Mouse (Mus musculus): ENCODE measurements around the gene Zfp423. TPM values are rescaled to one million over a fixed set of nuclear protein-coding genes. Genes with fewer than 3 reads are reported as not detected.

Zfp423 gene
- polyA plus RNA-seq, 1 experiment, result 38.1 TPM

DNA sequence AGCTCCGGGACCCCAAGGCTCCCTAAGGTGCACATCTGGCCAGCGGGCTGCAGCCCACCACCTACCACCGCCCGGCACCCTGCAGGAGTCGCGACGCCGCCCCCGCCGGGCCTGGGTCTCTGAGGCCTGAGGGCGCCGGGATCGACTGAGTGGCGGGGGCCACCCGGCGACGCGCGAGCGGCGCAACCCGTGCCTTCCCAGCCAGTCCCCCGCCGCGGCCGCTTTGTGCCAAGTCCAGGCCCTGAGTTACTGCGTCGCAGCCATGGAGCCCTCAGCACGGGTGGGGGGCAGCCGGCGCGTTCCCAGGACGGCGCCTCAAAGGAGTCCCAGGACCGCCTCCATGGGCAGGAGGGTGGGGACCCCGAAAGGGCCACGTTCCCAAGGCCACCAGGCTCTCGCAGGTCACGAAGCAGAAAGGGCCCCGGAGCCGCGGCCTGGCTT lies 15.7 kb downstream of the Zfp423 start:
- Histone ChIP-seq H3K27ac (ENCODE audit: insufficient read depth, low read length) (no peak overlapping the region), H3K4me1 (ENCODE audit: control insufficient read depth, insufficient read depth, low read length) (peaks cover 30% of the 10 kb centered on the region), H3K4me3 (replicated peaks; ENCODE audit: insufficient read depth, low read depth, low read length) (peak overlapping the region; percentile 39), H3K27me3 (ENCODE audit: control insufficient read depth, insufficient read depth, low read length) (no peaks in the 10 kb centered on the region)
- WGBS, result 9% methylated on average over 42 of the region's 42 CpGs
- DNase-seq, result peak; percentile 45 to 59
- TF ChIP-seq POLR2A (IDR thresholded peaks at IDR 0.05; ENCODE audit: borderline replicate concordance, insufficient read depth, low read length) (no peak), CTCF (IDR thresholded peaks at IDR 0.05; ENCODE audit: borderline replicate concordance, insufficient read depth, low read depth, low read length) (no peak)

DNA sequence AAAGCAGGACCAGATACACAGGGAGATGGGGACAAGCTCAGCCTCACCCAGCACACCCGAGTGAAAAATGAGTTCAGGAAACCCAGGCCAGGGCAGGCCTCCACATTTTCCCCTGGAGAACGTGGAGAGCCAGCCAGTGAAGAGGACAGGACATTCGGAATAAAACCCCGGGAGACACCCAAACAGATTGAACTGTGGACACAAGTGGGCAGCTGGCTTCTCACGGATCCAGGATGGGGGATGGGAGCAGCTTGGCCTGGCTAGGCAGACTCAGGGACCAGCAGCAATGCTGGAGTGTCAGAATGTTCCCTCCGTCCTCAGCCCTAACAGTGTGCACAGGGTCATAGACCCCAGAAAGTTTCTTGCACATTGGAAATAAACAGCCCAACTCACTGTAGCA lies 18.7 kb downstream of the Zfp423 start:
- Histone ChIP-seq H3K27me3 (ENCODE audit: control insufficient read depth, insufficient read depth, low read length) (no peaks in the 10 kb centered on the region), H3K4me1 (ENCODE audit: control insufficient read depth, insufficient read depth, low read length) (peaks cover 31% of the 10 kb centered on the region), H3K27ac (ENCODE audit: insufficient read depth, low read length) (no peak overlapping the region), H3K4me3 (replicated peaks; ENCODE audit: insufficient read depth, low read depth, low read length) (no peak overlapping the region)
- TF ChIP-seq POLR2A (IDR thresholded peaks at IDR 0.05; ENCODE audit: borderline replicate concordance, insufficient read depth, low read length) (no peak), CTCF (IDR thresholded peaks at IDR 0.05; ENCODE audit: borderline replicate concordance, insufficient read depth, low read depth, low read length) (no peak)
- peak; percentile 52 to 61 for DNase-seq
- WGBS, result 13% methylated on average over 6 of the region's 6 CpGs

DNA sequence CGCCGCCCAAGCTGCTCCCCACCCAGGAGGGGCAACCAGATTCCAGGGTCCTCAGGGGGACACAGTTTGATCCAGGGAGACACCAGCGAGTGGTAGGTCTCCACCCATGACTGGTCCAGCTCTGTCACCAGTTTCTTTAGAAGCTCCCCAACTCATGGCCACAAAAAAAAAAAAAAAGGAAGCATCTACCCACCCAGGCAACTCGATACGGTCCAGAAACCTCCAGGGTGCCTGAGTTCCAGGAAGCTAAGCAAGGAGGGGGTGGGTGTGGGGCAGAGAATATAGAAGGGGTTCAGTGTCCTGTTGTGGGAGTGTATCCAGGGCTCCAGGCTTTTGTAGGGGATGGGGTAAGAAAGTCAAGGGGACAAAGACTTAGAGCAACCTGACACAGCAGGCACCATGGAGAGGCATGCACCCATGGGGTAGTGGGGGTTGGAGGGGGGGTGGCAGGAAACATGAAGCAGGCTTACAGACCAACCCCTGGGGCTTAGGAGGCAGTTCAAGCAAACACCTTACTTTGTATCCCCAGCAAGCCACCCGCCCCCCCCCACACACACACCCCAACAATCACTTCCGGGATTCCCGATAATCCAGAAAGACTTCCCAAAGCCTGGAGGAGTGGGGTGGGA lies 20.0 kb downstream of the Zfp423 start:
- Histone ChIP-seq H3K27ac (ENCODE audit: insufficient read depth, low read length) (no peak overlapping the region), H3K27me3 (ENCODE audit: control insufficient read depth, insufficient read depth, low read length) (no peaks in the 10 kb centered on the region), H3K4me3 (replicated peaks; ENCODE audit: insufficient read depth, low read depth, low read length) (no peak overlapping the region), H3K4me1 (ENCODE audit: control insufficient read depth, insufficient read depth, low read length) (peaks cover 31% of the 10 kb centered on the region)
- no peak for DNase-seq
- 57% methylated on average over 8 of the region's 8 CpGs for WGBS
- TF ChIP-seq POLR2A (IDR thresholded peaks at IDR 0.05; ENCODE audit: borderline replicate concordance, insufficient read depth, low read length) (no peak), CTCF (IDR thresholded peaks at IDR 0.05; ENCODE audit: borderline replicate concordance, insufficient read depth, low read depth, low read length) (no peak)

DNA sequence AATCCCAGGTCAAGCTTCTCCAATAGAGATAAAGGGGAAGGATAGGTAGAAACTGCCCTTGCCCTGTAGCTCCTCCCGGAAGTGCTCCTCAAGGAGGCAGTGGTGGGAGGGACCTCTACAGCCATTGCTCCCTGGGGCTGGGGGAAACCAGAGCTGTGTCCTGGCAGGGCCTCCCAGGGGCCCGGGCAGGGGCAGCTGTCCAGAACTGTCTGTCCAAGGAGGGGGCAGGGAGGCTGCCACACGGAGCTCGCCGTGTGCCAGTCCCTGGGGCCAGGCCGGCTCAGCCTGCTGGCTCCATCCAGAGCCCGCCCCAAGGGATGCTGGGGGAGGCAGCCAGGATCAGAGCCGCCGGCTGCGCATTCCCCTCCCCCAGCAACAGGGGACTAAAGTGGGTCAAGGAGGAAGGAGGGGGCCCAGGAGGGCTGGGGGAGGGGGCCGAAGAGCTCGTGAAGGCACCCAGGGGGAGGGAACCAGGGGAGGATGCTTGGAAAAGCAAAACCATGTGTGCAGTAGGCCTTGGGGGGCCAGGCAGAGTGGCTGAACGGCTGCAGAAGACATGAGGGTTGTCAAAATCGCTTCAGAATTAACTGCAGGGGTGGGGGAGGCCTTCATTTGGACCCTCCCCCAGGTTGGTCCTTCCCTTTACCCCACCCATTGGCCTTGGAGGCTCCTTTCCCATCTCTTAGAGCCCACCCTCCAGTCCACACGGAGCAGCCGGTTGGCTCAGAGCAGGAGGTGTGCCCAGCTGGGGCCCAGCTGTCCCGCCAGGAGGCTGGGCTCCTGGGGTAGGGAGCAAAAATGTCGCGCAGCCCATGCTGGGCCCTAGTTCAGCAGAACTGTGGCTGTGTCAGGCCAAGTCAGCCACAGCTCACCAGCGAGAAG lies 20.8 kb downstream of the Zfp423 start:
- Histone ChIP-seq H3K27ac (ENCODE audit: insufficient read depth, low read length) (no peak overlapping the region), H3K4me3 (replicated peaks; ENCODE audit: insufficient read depth, low read depth, low read length) (no peak overlapping the region), H3K27me3 (ENCODE audit: control insufficient read depth, insufficient read depth, low read length) (no peaks in the 10 kb centered on the region), H3K4me1 (ENCODE audit: control insufficient read depth, insufficient read depth, low read length) (peaks cover 25% of the 10 kb centered on the region)
- TF ChIP-seq POLR2A (IDR thresholded peaks at IDR 0.05; ENCODE audit: borderline replicate concordance, insufficient read depth, low read length) (no peak), CTCF (IDR thresholded peaks at IDR 0.05; ENCODE audit: borderline replicate concordance, insufficient read depth, low read depth, low read length) (no peak)
- DNase-seq, result peak; percentile 64 to 70
- 21% methylated on average over 20 of the region's 20 CpGs for WGBS

DNA sequence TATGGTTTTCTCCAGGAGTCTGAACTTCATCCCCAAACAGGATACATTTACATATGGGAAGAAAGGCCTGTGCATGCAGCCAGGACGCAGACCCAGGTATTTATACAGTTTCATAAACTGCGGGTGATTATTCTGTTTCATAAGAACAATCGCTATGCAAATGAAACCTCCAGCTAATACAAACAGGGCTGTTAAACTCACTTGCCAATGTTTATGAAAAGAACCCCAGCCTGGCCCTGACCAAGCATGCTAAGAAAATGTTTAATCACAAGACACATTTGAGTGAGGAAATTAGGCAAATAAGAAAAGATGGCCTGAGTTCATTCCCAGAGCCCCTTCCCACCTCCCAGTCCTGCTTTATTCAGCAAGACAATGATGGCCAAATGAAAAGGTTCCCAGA lies 22.2 kb downstream of the Zfp423 start:
- Histone ChIP-seq H3K4me3 (replicated peaks; ENCODE audit: insufficient read depth, low read depth, low read length) (no peak overlapping the region), H3K27ac (ENCODE audit: insufficient read depth, low read length) (no peak overlapping the region), H3K4me1 (ENCODE audit: control insufficient read depth, insufficient read depth, low read length) (peaks cover 21% of the 10 kb centered on the region), H3K27me3 (ENCODE audit: control insufficient read depth, insufficient read depth, low read length) (no peaks in the 10 kb centered on the region)
- DNase-seq, result no peak
- WGBS, result 83% methylated on average over 3 of the region's 3 CpGs
- no peak for TF ChIP-seq CTCF (IDR thresholded peaks at IDR 0.05; ENCODE audit: borderline replicate concordance, insufficient read depth, low read depth, low read length)
- no peak for TF ChIP-seq POLR2A (IDR thresholded peaks at IDR 0.05; ENCODE audit: borderline replicate concordance, insufficient read depth, low read length)

DNA sequence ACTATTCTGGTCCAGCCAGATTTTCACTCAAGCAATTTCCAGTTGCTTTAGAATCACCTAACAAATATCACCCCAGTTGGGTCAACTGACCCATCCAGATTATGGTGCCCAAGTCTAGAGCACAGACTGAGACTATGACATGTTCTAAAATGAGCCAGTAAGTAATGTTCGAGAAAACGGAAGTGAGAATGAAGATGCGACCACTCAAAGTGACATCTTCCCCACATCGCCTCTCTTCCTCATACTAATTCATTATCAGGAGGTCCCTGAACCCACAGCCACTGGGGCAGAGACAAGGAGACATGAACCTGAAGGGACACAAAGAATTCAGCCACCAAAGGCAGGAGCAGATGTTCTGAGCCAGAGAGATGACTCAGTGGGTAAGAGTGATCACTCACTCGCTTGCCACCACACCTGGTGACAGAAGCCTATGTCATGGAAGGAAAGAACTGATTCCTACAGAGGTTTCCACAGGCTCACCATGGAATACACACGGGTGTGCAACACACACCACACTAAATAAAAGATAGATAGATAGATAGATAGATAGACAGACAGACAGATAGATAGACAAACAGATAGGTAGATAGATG lies 24.2 kb downstream of the Zfp423 start:
- no peak overlapping the region for H3K27ac ChIP-seq (ENCODE audit: insufficient read depth, low read length)
- DNase-seq, result no peak
- TF ChIP-seq CTCF (IDR thresholded peaks at IDR 0.05; ENCODE audit: borderline replicate concordance, insufficient read depth, low read depth, low read length), result no peak
- no peak for TF ChIP-seq POLR2A (IDR thresholded peaks at IDR 0.05; ENCODE audit: borderline replicate concordance, insufficient read depth, low read length)
- H3K27me3 ChIP-seq (ENCODE audit: control insufficient read depth, insufficient read depth, low read length), result no peaks in the 10 kb centered on the region
- peaks cover 16% of the 10 kb centered on the region for H3K4me1 ChIP-seq (ENCODE audit: control insufficient read depth, insufficient read depth, low read length)
- H3K4me3 ChIP-seq (replicated peaks; ENCODE audit: insufficient read depth, low read depth, low read length), result no peak overlapping the region
- 95% methylated on average over 6 of the region's 6 CpGs for WGBS

DNA sequence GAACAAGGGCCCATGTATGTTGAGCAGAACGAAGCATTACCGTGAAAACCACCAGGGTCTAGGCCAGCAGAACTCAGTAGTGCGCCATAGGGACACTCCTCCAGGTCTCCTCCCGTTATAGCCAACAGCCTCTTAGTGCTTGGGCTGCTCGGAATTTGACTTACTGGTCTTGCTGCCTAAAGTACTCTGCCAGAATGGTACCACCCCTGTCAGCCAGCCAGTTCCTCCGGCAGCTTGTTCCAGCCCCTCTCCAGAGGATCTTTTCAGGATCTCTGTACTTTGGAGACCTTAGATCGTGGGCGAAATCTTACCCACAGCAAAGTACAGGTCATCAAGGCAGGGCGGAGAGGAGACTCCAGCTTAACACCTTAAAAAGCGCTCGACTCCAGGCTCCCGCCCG lies 25.2 kb downstream of the Zfp423 start:
- H3K27ac ChIP-seq (ENCODE audit: insufficient read depth, low read length), result no peak overlapping the region
- H3K4me1 ChIP-seq (ENCODE audit: control insufficient read depth, insufficient read depth, low read length), result peaks cover 6% of the 10 kb centered on the region; the same call in 1 of the 2 replicates
- no peak overlapping the region for H3K4me3 ChIP-seq (replicated peaks; ENCODE audit: insufficient read depth, low read depth, low read length)
- no peak for TF ChIP-seq CTCF (IDR thresholded peaks at IDR 0.05; ENCODE audit: borderline replicate concordance, insufficient read depth, low read depth, low read length)
- no peak for TF ChIP-seq POLR2A (IDR thresholded peaks at IDR 0.05; ENCODE audit: borderline replicate concordance, insufficient read depth, low read length)
- WGBS, result 79% methylated on average over 13 of the region's 13 CpGs
- DNase-seq, result no peak
- H3K27me3 ChIP-seq (ENCODE audit: control insufficient read depth, insufficient read depth, low read length), result no peaks in the 10 kb centered on the region

Measured in cerebellum, adult 2 months (tissue).